Mouse (Mus musculus): ENCODE data around the gene Treml1. TPM values are rescaled to one million over a fixed set of nuclear protein-coding genes. Genes with fewer than 3 reads are reported as not detected.

The Treml1 gene
- total RNA-seq, 2 experiments from 2014 or later = 0.42 to 0.43 TPM

DNA sequence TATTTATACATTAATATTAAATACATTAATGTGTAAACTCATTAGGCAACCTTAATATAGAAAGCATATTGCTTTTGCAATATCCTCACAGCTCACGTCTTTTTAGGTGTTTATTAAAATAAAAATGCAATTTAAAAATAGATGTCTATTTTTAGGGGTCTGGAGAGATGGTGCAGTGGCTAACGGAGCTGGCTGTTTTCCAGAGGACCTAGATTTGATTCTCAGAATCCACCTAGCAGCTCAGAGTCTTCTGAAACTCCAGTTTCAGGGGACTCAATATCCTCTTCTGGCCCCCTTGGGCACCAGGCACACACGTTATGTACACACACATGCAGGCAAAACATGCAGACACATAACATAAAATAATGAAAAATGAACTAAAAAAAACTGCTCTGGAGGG, 2.6 kb downstream of the Treml1 start:
- intact Hi-C loops (cut with DNase I) = no loop called here
- no peak for TF ChIP-seq CTCF (IDR thresholded peaks at IDR 0.05)
- no peak overlapping the region for H3K27ac ChIP-seq
- no peak overlapping the region for H3K4me3 ChIP-seq
- DNase-seq (ENCODE audit: extremely low spot score in 1 of 2, low spot score in 2 of 2) = no peak

- Histone ChIP-seq H3K4me3 (no peak overlapping the region), H3K27ac (no peak overlapping the region)
- peak; percentile 36 to 37 for DNase-seq (ENCODE audit: extremely low spot score in 1 of 2, low spot score in 2 of 2)
- TF ChIP-seq CTCF (IDR thresholded peaks at IDR 0.05) = no peak
- intact Hi-C loops (cut with DNase I) = no loop called here
Measured at GRCm38 (mm10) chr17:48362966-48363365, 3.2 kb downstream of the Treml1 start.

- intact Hi-C loops (cut with DNase I) = no loop called here
- Histone ChIP-seq H3K27ac (no peak overlapping the region), H3K4me3 (no peak overlapping the region)
- TF ChIP-seq CTCF (IDR thresholded peaks at IDR 0.05) = no peak
- DNase-seq (ENCODE audit: extremely low spot score in 1 of 2, low spot score in 2 of 2) = no peak
Measured at GRCm38 (mm10) chr17:48363421-48363965, 3.8 kb downstream of the Treml1 start.

- TF ChIP-seq CTCF (IDR thresholded peaks at IDR 0.05) = no peak
- H3K27ac ChIP-seq = no peak overlapping the region
- intact Hi-C loops (cut with DNase I) = no loop called here
- no peak for DNase-seq (ENCODE audit: extremely low spot score in 1 of 2, low spot score in 2 of 2)
- H3K4me3 ChIP-seq = no peak overlapping the region
Measured at GRCm38 (mm10) chr17:48365511-48366155, 5.9 kb downstream of the Treml1 start.

GRCm38 (mm10) chr17:48366806-48367205, 7.1 kb downstream of the Treml1 start:
- TF ChIP-seq CTCF (IDR thresholded peaks at IDR 0.05) = no peak
- Histone ChIP-seq H3K4me3 (no peak overlapping the region), H3K27ac (no peak overlapping the region)
- no peak for DNase-seq (ENCODE audit: extremely low spot score in 1 of 2, low spot score in 2 of 2)
- intact Hi-C loops (cut with DNase I) = no loop called here

- DNase-seq (ENCODE audit: extremely low spot score in 1 of 2, low spot score in 2 of 2) = no peak
- Histone ChIP-seq H3K27ac (no peak overlapping the region), H3K4me3 (no peak overlapping the region)
- TF ChIP-seq CTCF (IDR thresholded peaks at IDR 0.05) = no peak
- intact Hi-C loops (cut with DNase I) = loop anchor here (2.0 kb wide), 1 partner anchor 35 kb away; no protein-coding TSS in a partner anchor
Measured at GRCm38 (mm10) chr17:48371621-48372020, 11.9 kb downstream of the Treml1 start.

DNA sequence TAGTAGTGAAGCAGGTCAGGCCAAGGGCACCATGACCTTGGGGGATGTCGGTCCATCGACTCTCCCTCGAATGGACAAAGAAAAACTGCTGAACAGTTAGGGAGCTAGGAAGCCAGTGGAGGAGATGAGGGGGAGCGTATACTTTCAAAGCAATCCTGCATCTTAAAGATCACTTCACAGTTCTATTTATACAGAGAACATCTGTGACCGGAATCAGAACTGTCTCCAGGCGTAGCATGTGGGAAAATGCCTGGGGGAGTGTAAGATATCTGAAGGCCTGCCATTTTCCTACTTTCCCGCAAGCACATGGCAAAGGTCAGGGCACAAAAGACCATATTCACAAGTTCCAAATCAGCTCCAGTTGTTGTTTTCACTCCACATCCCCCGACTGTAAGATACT, 13.3 kb downstream of the Treml1 start:
- no peak for TF ChIP-seq CTCF (IDR thresholded peaks at IDR 0.05)
- intact Hi-C loops (cut with DNase I) = loop anchor here (2.0 kb wide), 1 partner anchor 34 kb away; no protein-coding TSS in a partner anchor
- no peak overlapping the region for H3K4me3 ChIP-seq
- peak overlapping the region; percentile 63 for H3K27ac ChIP-seq
- DNase-seq (ENCODE audit: extremely low spot score in 1 of 2, low spot score in 2 of 2) = peak; percentile 26 to 30

DNA sequence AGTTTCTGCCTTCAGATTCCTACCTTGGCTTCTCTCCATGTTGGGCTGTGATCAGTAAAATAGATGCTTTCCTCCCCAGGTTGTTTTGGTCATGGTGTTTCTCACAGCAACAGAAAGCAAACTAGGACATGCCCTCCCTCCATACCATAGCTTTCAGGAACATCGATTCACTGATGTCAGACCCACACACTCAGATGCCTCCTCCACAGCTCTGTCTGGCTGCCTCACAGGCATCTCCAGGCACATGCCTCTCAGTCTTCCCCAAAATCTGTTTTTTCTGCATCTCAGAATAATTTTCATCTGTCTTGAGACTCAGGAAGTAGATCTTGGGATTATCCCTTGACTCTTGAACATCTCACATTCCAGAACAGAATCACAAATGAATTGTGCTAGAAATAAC, 16.4 kb downstream of the Treml1 start:
- no peak for TF ChIP-seq CTCF (IDR thresholded peaks at IDR 0.05)
- intact Hi-C loops (cut with DNase I) = loop anchor here (1.0 kb wide), 1 partner anchor 50 kb away; no protein-coding TSS in a partner anchor
- no peak overlapping the region for H3K4me3 ChIP-seq
- H3K27ac ChIP-seq = peak overlapping the region; percentile 72; the same call in 1 of the 2 replicates
- no peak for DNase-seq (ENCODE audit: extremely low spot score in 1 of 2, low spot score in 2 of 2)

- Histone ChIP-seq H3K27ac (no peak overlapping the region), H3K4me3 (no peak overlapping the region)
- no peak for DNase-seq (ENCODE audit: extremely low spot score in 1 of 2, low spot score in 2 of 2)
- no peak for TF ChIP-seq CTCF (IDR thresholded peaks at IDR 0.05)
- intact Hi-C loops (cut with DNase I) = no loop called here
Measured at GRCm38 (mm10) chr17:48379050-48379449, 19.3 kb downstream of the Treml1 start.

- H3K27ac ChIP-seq = no peak overlapping the region
- DNase-seq (ENCODE audit: extremely low spot score in 1 of 2, low spot score in 2 of 2) = no peak
- TF ChIP-seq CTCF (IDR thresholded peaks at IDR 0.05) = no peak
- H3K4me3 ChIP-seq = no peak overlapping the region
- intact Hi-C loops (cut with DNase I) = no loop called here
Measured at GRCm38 (mm10) chr17:48385786-48386461, 26.2 kb downstream of the Treml1 start.

DNA sequence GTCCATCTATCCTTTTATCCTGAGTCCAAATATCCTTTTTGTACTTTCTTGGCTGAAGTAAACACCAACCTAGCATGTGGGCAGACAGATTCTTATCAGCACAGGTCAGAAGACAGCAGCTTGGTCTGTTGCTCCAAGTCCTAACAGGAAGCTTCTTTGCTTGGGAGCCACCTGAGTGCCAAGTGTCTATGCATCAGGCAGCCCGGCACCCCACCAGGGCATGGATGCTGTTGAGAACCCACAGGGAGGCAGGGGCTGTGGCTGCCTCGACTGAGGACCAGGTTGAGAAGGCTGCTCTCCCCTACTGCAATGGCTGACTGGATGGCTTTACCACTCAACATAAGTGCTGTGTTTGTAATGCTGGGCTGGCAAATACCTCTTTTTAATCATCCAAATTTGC, 28.9 kb downstream of the Treml1 start:
- intact Hi-C loops (cut with DNase I) = no loop called here
- Histone ChIP-seq H3K27ac (no peak overlapping the region), H3K4me3 (no peak overlapping the region)
- no peak for TF ChIP-seq CTCF (IDR thresholded peaks at IDR 0.05)
- no peak for DNase-seq (ENCODE audit: extremely low spot score in 1 of 2, low spot score in 2 of 2)

DNA sequence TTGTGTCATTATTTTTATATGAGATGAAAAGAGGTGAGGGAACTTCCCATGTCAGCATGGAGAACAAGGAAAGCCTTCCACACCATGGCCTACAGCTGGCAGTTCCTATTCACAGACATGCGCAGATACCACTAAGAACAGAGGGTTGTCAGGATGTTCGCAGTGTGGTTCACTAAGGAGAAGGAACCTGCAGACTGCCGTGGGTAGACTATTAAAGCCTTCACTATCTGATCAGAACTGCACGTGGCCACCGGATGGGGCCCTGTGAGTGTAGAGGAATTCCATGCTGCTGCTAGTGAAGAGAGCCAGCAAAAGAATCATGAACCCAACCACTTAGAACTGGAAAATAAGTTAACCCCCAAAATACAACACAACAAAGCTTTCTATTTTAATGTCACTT, 29.7 kb downstream of the Treml1 start:
- intact Hi-C loops (cut with DNase I) = no loop called here
- DNase-seq (ENCODE audit: extremely low spot score in 1 of 2, low spot score in 2 of 2) = no peak
- Histone ChIP-seq H3K27ac (no peak overlapping the region), H3K4me3 (no peak overlapping the region)
- no peak for TF ChIP-seq CTCF (IDR thresholded peaks at IDR 0.05)

Measured in left cerebral cortex, adult 2 months (tissue).